Mouse (Mus musculus): ENCODE data around the gene Snrpd3.

Snrpd3 gene

GRCm38 (mm10) chr10:75534934-75535333, 17.6 kb downstream of the Snrpd3 start:
- no peak for DNase-seq (ENCODE audit: low read depth, low spot score)

DNA sequence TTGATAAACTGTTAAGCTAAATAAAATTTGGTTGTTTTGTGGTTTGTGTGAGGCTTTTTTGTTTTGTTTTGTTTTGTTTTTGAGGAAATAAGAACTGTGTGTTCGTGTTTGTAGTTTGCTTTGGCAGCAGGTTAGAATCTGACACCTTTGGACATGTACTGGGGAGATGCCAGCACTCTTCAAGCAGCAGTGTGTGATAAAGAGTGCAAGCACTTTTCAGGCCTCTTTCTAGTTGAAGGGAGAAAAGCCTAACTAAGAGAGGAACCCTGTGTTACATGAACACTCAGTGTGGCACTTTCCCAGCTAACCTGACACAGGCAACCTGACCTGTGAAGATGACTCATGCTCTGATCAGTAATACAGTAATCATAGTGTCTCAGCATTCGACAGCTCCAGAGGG, 18.1 kb downstream of the Snrpd3 start:
- no peak for DNase-seq (ENCODE audit: low read depth, low spot score)

DNA sequence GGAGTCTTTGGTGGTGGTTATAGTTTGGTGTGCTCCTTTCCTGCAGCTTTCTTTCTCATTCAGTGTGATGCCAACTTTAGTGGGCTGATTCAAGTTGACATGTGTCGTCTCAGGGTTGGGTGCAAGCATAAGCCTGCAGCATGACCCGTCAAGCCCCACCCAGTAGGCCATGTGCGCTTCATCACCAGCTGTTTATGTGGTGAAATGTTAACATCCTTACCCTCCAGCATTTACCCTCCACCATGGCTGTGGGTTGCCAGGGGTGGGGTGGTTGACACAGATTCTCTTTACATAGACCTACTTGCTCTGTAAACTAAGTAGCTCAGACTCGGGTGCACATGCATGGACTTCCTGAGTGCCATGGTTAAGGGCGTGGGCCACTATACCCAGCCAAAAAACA, 18.8 kb downstream of the Snrpd3 start:
- no peak for DNase-seq (ENCODE audit: low read depth, low spot score)

DNA sequence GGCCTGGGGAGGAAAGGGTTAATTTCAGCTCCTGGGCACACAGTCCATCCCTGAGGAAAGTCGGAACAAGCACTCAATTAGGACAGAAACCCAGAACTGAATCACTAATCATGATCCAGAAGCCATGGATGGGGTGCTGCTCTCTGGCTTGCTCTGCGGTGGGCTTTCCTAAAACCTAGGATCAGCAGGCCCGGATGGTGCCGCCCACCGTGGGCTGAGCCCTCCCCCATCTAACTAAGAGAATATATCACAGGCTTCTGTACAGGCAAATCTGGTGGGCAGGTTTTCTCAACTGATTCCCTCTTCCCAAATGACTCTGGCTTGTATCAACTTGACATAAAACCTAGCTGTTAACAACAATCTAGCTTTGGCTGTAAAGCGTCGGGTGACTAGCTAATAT, 30.6 kb downstream of the Snrpd3 start:
- no peak for DNase-seq (ENCODE audit: low read depth, low spot score)

GRCm38 (mm10) chr10:75548486-75548885, 31.1 kb downstream of the Snrpd3 start:
- DNase-seq (ENCODE audit: low read depth, low spot score) = no peak

DNA sequence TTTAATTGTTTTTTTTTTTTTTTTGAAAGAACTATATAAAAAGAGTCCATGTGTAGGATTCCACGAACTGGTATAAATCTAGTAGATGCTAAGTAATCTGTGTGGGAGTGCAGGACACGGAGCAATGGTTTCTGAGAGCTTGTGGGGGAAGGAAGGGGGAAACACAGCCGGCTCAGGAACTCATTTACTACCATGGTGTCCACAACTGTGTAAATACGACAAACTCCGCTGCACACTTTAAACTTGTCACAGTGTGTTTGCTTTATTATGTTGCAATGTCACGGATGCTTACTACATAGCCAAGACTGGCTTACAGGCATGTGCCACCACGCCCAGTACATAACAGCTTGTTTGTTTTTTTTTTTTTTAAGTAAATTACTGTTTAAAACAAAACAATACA, 32.5 kb downstream of the Snrpd3 start:
- DNase-seq (ENCODE audit: low read depth, low spot score) = no peak

DNA sequence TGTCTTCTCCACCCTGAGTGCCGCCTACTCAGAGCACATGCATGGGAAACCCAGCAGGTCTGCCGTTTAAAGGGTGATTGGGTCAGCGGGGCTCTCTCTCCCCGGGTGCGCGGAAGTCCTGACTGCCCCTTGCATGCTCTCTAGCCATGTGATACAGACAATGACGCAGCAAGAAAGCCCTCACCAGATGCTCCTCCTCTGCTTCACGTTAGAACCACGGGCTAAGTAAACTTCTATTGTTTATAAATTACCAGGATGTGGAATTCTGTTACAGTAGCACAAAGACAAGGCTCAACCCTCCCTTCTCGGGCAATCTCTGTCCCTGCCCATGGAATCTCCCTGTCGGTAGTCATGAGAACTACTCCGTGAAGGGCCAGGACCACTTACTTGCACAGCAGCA, 33.8 kb downstream of the Snrpd3 start:
- no peak for DNase-seq (ENCODE audit: low read depth, low spot score)

GRCm38 (mm10) chr10:75552106-75552505, 34.8 kb downstream of the Snrpd3 start:
- DNase-seq (ENCODE audit: low read depth, low spot score) = no peak

DNA sequence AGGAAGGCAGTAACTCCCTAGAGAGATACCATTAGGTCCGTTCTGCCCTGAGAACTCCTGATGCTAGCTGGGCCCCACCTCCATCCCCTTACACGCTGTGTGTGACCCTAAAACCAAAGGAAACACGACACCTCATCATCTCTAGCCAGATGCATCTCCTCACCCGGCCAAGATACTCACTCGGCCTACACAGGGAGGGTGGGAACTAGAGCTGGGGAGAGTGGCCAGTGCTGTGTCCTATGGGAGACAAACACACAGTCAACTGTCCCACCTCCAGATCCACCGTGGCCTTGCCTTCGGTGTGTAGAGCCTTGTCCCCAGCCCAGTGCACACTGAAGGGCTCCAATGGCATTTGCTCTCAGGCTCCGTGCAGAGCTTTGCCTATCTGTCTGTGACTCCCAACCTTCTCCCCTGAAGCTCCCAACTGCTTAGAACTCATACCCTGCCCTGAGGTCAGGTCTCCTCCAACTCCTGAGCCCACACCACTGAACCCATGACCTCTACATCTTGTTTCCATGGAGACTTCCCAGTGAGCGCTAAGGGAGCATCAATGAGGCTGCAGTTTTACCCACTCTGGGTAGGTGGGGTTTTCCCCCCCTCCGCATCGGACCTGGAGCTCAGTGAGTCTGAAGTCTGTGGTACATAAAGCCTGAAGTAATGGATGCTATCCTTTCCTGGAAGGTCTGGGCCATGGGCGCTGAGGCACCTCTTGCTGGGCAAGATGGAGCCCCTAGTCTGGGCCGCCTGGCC, 35.5 kb downstream of the Snrpd3 start:
- DNase-seq (ENCODE audit: low read depth, low spot score) = no peak

- no peak for DNase-seq (ENCODE audit: low read depth, low spot score)
Observed at GRCm38 (mm10) chr10:75554090-75554489, 36.7 kb downstream of the Snrpd3 start.

GRCm38 (mm10) chr10:75555557-75555956, 38.2 kb downstream of the Snrpd3 start:
- DNase-seq (ENCODE audit: low read depth, low spot score) = no peak

- DNase-seq (ENCODE audit: low read depth, low spot score) = no peak
Observed at GRCm38 (mm10) chr10:75556026-75556425, 38.7 kb downstream of the Snrpd3 start.

- no peak for DNase-seq (ENCODE audit: low read depth, low spot score)
Observed at GRCm38 (mm10) chr10:75558515-75558914, 41.2 kb downstream of the Snrpd3 start.

DNA sequence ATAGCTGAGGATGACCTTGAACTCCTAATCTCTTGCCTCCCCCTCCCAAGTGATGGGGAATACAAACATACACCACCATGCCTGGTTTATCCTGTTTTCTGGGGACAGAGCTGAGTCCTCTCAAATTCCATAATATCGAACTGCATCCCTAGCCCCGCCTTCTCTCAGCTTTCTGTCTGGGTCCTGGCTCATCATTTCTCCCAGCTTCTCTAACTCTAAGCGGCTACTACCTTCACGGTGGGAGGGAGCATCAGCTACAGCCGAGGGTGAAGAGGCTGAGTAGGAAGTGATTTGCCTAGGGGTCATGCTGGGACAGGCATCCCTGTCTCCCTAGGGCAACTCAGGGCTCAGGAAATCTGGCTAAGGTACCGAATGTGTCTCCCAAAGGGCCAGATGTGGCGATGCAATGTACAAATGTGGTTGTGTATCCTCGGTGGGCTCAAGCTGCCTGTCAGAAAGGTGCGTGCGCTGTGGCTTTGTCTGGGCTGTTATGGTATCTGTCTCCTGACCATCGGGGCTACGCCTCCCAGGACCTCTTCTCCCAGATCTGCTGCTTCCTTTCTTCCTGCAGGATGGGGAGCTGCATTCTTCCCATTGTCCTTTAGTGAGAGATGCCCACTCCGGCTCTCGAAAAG, 41.8 kb downstream of the Snrpd3 start:
- no peak for DNase-seq (ENCODE audit: low read depth, low spot score)

DNA sequence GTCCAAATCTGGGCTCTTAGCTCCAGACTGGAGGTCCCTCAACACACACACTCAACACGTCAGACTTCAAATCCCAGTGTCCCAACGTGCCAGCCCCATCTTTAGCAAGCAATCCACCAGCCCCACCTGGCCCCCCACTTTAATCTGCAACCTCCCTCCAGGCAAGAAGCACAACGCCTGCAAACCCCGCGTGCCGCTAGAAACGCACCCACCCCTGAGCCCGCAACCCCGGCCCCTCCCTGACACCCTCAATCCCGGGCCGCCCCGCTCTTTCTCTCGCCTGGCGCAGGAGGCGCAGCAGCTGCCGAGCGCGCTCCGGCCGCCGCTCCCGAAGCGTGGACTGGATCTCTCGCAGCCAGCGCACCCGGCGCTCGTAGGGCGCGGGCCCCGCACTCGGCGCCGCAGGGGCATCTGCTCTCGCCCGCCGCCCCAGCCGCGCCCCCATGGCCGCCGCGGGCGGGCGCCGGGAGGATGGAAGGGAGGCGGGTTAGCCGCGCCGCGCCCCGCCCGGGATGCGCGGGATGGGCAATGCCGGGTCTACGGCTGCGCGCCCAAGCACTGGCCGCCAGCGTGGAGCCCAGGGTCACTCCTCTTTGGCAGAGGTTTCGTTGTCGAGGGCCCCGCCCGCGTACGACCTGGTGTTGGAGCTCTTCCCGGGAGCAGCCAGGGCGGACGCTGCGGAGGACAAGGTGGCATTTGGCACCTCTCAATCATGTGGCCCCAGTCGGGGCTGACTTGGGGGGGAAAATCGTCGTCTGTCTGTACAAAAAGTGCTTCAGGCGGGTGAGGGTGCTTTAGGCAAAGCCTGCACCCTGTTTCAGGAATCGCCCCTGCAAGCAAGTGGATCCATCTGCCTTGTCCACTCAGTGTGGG, 42.6 kb downstream of the Snrpd3 start, which contains the start of gene Lrrc75b:
Lrrc75b (minus strand) TSS at position 655 of the 873 bp plus-strand sequence.
- DNase-seq (ENCODE audit: low read depth, low spot score) = no peak

- no peak for DNase-seq (ENCODE audit: low read depth, low spot score)
Observed at GRCm38 (mm10) chr10:75560549-75560899, 43.2 kb downstream of the Snrpd3 start.

- DNase-seq (ENCODE audit: low read depth, low spot score) = no peak
Observed at GRCm38 (mm10) chr10:75561071-75561654, 43.8 kb downstream of the Snrpd3 start, which contains the start of gene Ggt1. Gene Ggt1 (plus strand): TSS chr10:75561604.

GRCm38 (mm10) chr10:75562596-75562995, 45.2 kb downstream of the Snrpd3 start:
- DNase-seq (ENCODE audit: low read depth, low spot score) = no peak

DNA sequence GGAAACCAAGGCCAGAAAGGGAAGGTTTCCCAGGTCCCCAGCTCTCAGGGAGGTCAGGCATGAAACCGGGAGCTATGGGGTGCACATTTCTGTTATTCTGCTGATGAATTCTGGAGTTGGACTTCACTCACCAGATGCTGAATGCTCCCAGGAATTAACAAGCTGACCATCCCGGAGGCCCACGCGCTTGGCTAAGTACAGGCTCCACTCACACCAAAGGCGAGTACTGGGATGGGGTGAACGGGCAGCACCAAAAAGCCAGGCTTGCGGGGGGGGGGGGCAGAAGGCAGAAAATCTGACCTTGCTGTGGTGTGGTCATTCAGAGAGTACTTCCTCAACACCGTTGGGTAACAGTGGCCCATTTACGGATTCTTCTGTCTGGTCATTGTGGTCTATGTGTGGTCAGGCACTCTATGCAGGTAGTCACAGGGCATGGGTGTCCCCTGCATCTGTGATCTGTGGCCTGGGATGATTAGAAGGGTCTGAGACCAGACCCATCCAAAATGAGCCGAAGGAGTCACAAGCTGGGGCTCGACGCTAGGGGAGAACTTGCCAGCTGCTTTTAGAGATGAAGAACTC, 47.4 kb downstream of the Snrpd3 start:
- no peak for DNase-seq (ENCODE audit: low read depth, low spot score)

GRCm38 (mm10) chr10:75565436-75565835, 48.1 kb downstream of the Snrpd3 start:
- no peak for DNase-seq (ENCODE audit: low read depth, low spot score)

DNA sequence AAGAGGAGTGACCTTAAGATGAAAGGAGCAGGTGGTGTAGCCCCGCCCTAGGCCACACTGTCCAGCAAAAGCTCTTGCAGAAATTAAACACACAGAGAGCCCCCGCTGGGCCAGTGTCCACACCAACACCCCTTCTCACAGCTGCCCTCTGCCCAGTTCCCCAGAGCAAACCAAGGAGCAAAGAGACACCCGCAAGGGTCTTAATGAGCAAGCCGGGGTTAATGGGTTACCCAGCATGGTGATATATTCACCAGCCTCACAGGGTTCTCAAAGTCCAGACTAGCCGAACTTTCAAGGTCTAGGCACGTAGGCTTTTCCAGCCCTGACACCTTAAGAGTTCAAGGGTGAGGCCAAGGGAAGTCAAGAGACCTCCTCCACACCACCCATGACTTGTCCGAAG, 48.6 kb downstream of the Snrpd3 start:
- no peak for DNase-seq (ENCODE audit: low read depth, low spot score)

DNA sequence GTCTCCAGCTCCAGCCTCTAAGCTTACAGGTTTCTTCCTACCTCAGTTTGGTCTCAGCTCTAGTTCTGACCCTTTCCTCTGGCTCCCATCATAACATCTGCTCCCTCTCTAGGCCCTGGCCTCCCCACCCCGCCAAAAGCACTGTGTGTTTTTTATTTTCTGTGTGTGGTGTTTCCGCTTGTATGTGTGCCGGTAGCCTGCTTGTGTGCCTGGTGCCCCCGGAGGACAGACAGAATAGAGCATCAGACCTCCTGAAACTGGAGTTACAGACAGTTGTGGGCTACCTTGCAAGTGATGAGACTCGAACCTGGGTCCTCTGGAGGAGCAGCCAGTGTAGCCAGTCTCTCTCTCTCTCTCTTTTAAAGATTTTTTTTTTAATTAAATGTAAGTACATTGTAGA, 49.0 kb downstream of the Snrpd3 start:
- DNase-seq (ENCODE audit: low read depth, low spot score) = no peak

Data from WW6 (cell line).